Mouse (Mus musculus) liver, adult 2 months (tissue): Measurements from ENCODE around the gene Trim34a. TPM values are rescaled to one million over a fixed set of nuclear protein-coding genes. Genes with fewer than 3 reads are reported as not detected.
"Not testable (repeated sequence)": the region's sequence is repeated elsewhere in the genome, so short reads cannot be mapped to it uniquely, and the experiment has no call there.

Source experiments
- DNase-seq: peaks from one replicate; pipeline ENCODE4 v3.0.0-alpha.2; 2011; ENCODE audit warnings: low read depth, low spot score; ENCODE audit errors: extremely low read depth
- H3K27ac ChIP-seq: fragments of 200-500 bp; replicated peaks from 2 replicates; pipeline ENCODE4 v1.5.1; 2012; ENCODE audit warnings: low read depth, mild to moderate bottlenecking, control low read depth, inconsistent platforms, low read length; ENCODE audit not compliant: insufficient read depth
- H3K27me3 ChIP-seq: fragments of 200-500 bp; 2 replicates; pipeline ENCODE4 v1.6.1; 2012; ENCODE audit warnings: mild to moderate bottlenecking, moderate library complexity, low read length, inconsistent platforms; ENCODE audit not compliant: control insufficient read depth, insufficient read depth
- H3K36me3 ChIP-seq: fragments of 200-500 bp; 2 replicates; pipeline ENCODE4 v1.6.1; 2012; ENCODE audit warnings: low read length, inconsistent platforms; ENCODE audit not compliant: control insufficient read depth, insufficient read depth
- H3K4me1 ChIP-seq: fragments of 200-500 bp; 2 replicates; pipeline ENCODE4 v1.6.1; 2011; ENCODE audit warnings: low read length; ENCODE audit not compliant: control insufficient read depth, insufficient read depth
- H3K4me3 ChIP-seq: fragments of 200-500 bp; 2 replicates; pipeline ENCODE4 v1.5.1; 2011; ENCODE audit warnings: low read depth, mild to moderate bottlenecking, control low read depth, low read length, moderate library complexity; ENCODE audit not compliant: insufficient read depth
- H3K79me2 ChIP-seq: fragments of 200-500 bp; 2 replicates; pipeline ENCODE4 v1.6.1; 2012; ENCODE audit warnings: inconsistent platforms, mild to moderate bottlenecking, low read length, moderate library complexity; ENCODE audit not compliant: control insufficient read depth, insufficient read depth
- H3K9ac ChIP-seq: fragments of 200-500 bp; 2 replicates; pipeline ENCODE4 v1.6.1; 2012; ENCODE audit warnings: low read depth, mild to moderate bottlenecking, control low read depth, inconsistent platforms, low read length
- CTCF ChIP-seq: fragments of 200-500 bp; IDR thresholded peaks from 2 replicates; pipeline ENCODE4 v1.5.1; 2011; ENCODE audit warnings: low read depth, low read length, control low read depth
- POLR2A ChIP-seq: fragments of 200-500 bp; IDR thresholded peaks from 2 replicates; pipeline ENCODE4 v1.6.1; 2011; ENCODE audit warnings: low read length, control low read depth; ENCODE audit not compliant: insufficient read depth; ENCODE audit errors: extremely low read depth
- WGBS: fragments of 180-500 bp; shearing (Covaris S2); methylation state at CpG from one replicate; pipeline ENCODE4 v1.1.7; 2018; 5-methylcytosine and 5-hydroxymethylcytosine counted together
- polyA plus RNA-seq: library from polyadenylated mRNA; depleted of rRNA; stranded (reverse); fragments of >200 nt; gene quantifications from 2 replicates; pipeline ENCODE4 v1.2.3, GENCODE M21; 2012
- total RNA-seq: library from RNA; depleted of rRNA; stranded (reverse); fragments of >200 nt; gene quantifications from 2 replicates; pipeline ENCODE4 v1.2.3, GENCODE M21; 2014

The Trim34a gene
- total and polyA plus RNA-seq, 2 experiments, result 2.2 to 11.9 TPM

- Histone ChIP-seq H3K4me1 (peaks cover 3% of the 10 kb centered on the region; the same call in 1 of the 2 replicates), H3K27ac (no peak within 1 kb of the TSS), H3K36me3 (no peaks in the 10 kb centered on the region), H3K27me3 (no peaks in the 10 kb centered on the region), H3K4me3 (peak within 1 kb of the TSS; percentile 62), H3K79me2 (no peaks in the 10 kb centered on the region), H3K9ac (peak within 1 kb of the TSS; percentile 48)
- 15% methylated on average over 37 of the region's 37 CpGs for WGBS
- no peak for TF ChIP-seq POLR2A
- TF ChIP-seq CTCF, result no peak
- peak; percentile 71 for DNase-seq
Measured at GRCm38 (mm10) chr7:104218701-104219569, 25.3 kb upstream of the Trim34a start, which contains the start of gene Trim6. Trim6 (plus strand) TSS chr7:104218793.

GRCm38 (mm10) chr7:104231203-104231602 lies 13.1 kb upstream of the Trim34a start:
- no peaks in the 10 kb centered on the region for H3K36me3 ChIP-seq
- no peak overlapping the region for H3K27ac ChIP-seq
- H3K4me3 ChIP-seq, result no peak overlapping the region
- DNase-seq, result peak; percentile 19
- H3K9ac ChIP-seq, result no peak overlapping the region
- no peaks in the 10 kb centered on the region for H3K79me2 ChIP-seq
- TF ChIP-seq CTCF (peak; percentile 72), POLR2A (no peak)
- H3K4me1 ChIP-seq, result no peaks in the 10 kb centered on the region
- H3K27me3 ChIP-seq, result no peaks in the 10 kb centered on the region
- WGBS, result 37% methylated on average over 2 of the region's 2 CpGs

GRCm38 (mm10) chr7:104240857-104241256 lies 3.4 kb upstream of the Trim34a start:
- Histone ChIP-seq H3K27ac (no peak overlapping the region), H3K9ac (no peak overlapping the region), H3K4me1 (peaks cover 1% of the 10 kb centered on the region), H3K27me3 (no peaks in the 10 kb centered on the region), H3K4me3 (no peak overlapping the region), H3K79me2 (no peaks in the 10 kb centered on the region; the same call in 1 of the 2 replicates), H3K36me3 (no peaks in the 10 kb centered on the region)
- no peak for DNase-seq
- no peak for TF ChIP-seq CTCF
- no peak for TF ChIP-seq POLR2A

- H3K4me3 ChIP-seq, result no peak overlapping the region
- 76% methylated on average over 1 of the region's 1 CpGs for WGBS
- peaks cover 2% of the 10 kb centered on the region for H3K4me1 ChIP-seq
- no peak for DNase-seq
- H3K79me2 ChIP-seq, result no peaks in the 10 kb centered on the region; the same call in 1 of the 2 replicates
- TF ChIP-seq CTCF (no peak), POLR2A (no peak)
- no peaks in the 10 kb centered on the region; the same call in 1 of the 2 replicates for H3K36me3 ChIP-seq
- H3K9ac ChIP-seq, result no peak overlapping the region
- H3K27ac ChIP-seq, result no peak overlapping the region
- H3K27me3 ChIP-seq, result no peaks in the 10 kb centered on the region
Measured at GRCm38 (mm10) chr7:104243616-104244015, 641 bp upstream of the Trim34a start.

GRCm38 (mm10) chr7:104260380-104260779 lies 16.1 kb downstream of the Trim34a start:
- H3K27me3 ChIP-seq, H3K79me2 ChIP-seq, H3K27ac ChIP-seq, H3K4me3 ChIP-seq, H3K36me3 ChIP-seq, DNase-seq, H3K4me1 ChIP-seq, H3K9ac ChIP-seq: not testable (repeated sequence)
- 86% methylated on average over 4 of the region's 4 CpGs for WGBS

- 77% methylated on average over 4 of the region's 5 CpGs for WGBS
- not testable (repeated sequence) for H3K4me3 ChIP-seq, H3K79me2 ChIP-seq, H3K27ac ChIP-seq, DNase-seq, H3K27me3 ChIP-seq, H3K4me1 ChIP-seq, H3K9ac ChIP-seq, H3K36me3 ChIP-seq
Measured at GRCm38 (mm10) chr7:104265335-104265734, 21.1 kb downstream of the Trim34a start.

GRCm38 (mm10) chr7:104279361-104279760 lies 35.1 kb downstream of the Trim34a start:
- 70% methylated on average over 3 of the region's 3 CpGs for WGBS
- not testable (repeated sequence) for H3K4me3 ChIP-seq, H3K36me3 ChIP-seq, H3K27ac ChIP-seq, H3K4me1 ChIP-seq, DNase-seq, H3K9ac ChIP-seq, H3K79me2 ChIP-seq, H3K27me3 ChIP-seq

GRCm38 (mm10) chr7:104287576-104288443 lies 43.6 kb downstream of the Trim34a start, which contains the start of gene Trim5:
Trim5 (minus strand) TSS chr7:104288094.
- WGBS, result 30% methylated on average over 14 of the region's 14 CpGs
- not testable (repeated sequence) for H3K79me2 ChIP-seq, H3K36me3 ChIP-seq, H3K27ac ChIP-seq, H3K27me3 ChIP-seq, H3K9ac ChIP-seq, H3K4me1 ChIP-seq
- DNase-seq, result peak; percentile 26
- peak within 1 kb of the TSS; percentile 43 for H3K4me3 ChIP-seq
